Mouse (Mus musculus): ENCODE measurements around the gene B4galt1. TPM values are rescaled to one million over a fixed set of nuclear protein-coding genes. Genes with fewer than 3 reads are reported as not detected.

B4galt1 gene
- 8.8 and 16.6 TPM in 2 replicates for polyA plus RNA-seq (2015; fragmentation: Nextera tagmentation; extraction: Ambion mirVana)

- Histone ChIP-seq H3K4me3 (replicated peaks) (peak within 1 kb of the TSS; percentile 79), H3K4me1 (peaks cover 39% of the 10 kb centered on the region), H3K27me3 (replicated peaks) (no peaks in the 10 kb centered on the region), H3K27ac (replicated peaks) (peak within 1 kb of the TSS; percentile 83), H3K9ac (replicated peaks) (peak within 1 kb of the TSS; percentile 83), H3K9me3 (replicated peaks) (no peaks in the 10 kb centered on the region), H3K4me2 (peak within 1 kb of the TSS; percentile 67), H3K36me3 (no peaks in the 10 kb centered on the region)
- peak; percentile 95 for ATAC-seq (ENCODE audit: low FRiP score)
- WGBS: under 1% methylated on average over 82 of the region's 83 CpGs
Observed at GRCm38 (mm10) chr4:40853565-40854386, at the start of gene B4galt1. Gene B4galt1, minus strand, starts transcription at chr4:40854005.

- no peak for ATAC-seq (ENCODE audit: low FRiP score)
- no peaks in the 10 kb centered on the region for H3K36me3 ChIP-seq
- no peaks in the 10 kb centered on the region for H3K9me3 ChIP-seq (replicated peaks)
- no peak overlapping the region for H3K4me2 ChIP-seq
- no peaks in the 10 kb centered on the region for H3K27me3 ChIP-seq (replicated peaks)
- H3K9ac ChIP-seq (replicated peaks): no peak overlapping the region
- WGBS: 90% methylated on average over 4 of the region's 4 CpGs
- H3K4me3 ChIP-seq (replicated peaks): no peak overlapping the region
- H3K4me1 ChIP-seq: no peaks in the 10 kb centered on the region
- no peak overlapping the region for H3K27ac ChIP-seq (replicated peaks)
Observed at GRCm38 (mm10) chr4:40900612-40901011, 46.8 kb upstream of the B4galt1 start.

- H3K9ac ChIP-seq (replicated peaks): no peak overlapping the region
- H3K36me3 ChIP-seq: no peaks in the 10 kb centered on the region
- H3K4me3 ChIP-seq (replicated peaks): no peak overlapping the region
- no peaks in the 10 kb centered on the region for H3K27me3 ChIP-seq (replicated peaks)
- H3K27ac ChIP-seq (replicated peaks): no peak overlapping the region
- no peaks in the 10 kb centered on the region for H3K9me3 ChIP-seq (replicated peaks)
- WGBS: 99% methylated on average over 3 of the region's 3 CpGs
- no peaks in the 10 kb centered on the region for H3K4me1 ChIP-seq
- H3K4me2 ChIP-seq: no peak overlapping the region
- no peak for ATAC-seq (ENCODE audit: low FRiP score)
Observed at GRCm38 (mm10) chr4:40900071-40900470, 46.3 kb upstream of the B4galt1 start.

GRCm38 (mm10) chr4:40899264-40899663, 45.5 kb upstream of the B4galt1 start:
- no peaks in the 10 kb centered on the region for H3K9me3 ChIP-seq (replicated peaks)
- no peak overlapping the region for H3K27ac ChIP-seq (replicated peaks)
- no peaks in the 10 kb centered on the region for H3K36me3 ChIP-seq
- no peak overlapping the region for H3K4me2 ChIP-seq
- H3K9ac ChIP-seq (replicated peaks): no peak overlapping the region
- H3K4me1 ChIP-seq: no peaks in the 10 kb centered on the region
- H3K27me3 ChIP-seq (replicated peaks): no peaks in the 10 kb centered on the region
- ATAC-seq (ENCODE audit: low FRiP score): no peak
- H3K4me3 ChIP-seq (replicated peaks): no peak overlapping the region
- WGBS: 78% methylated on average over 2 of the region's 2 CpGs

GRCm38 (mm10) chr4:40898476-40899044, 44.8 kb upstream of the B4galt1 start:
- no peak for ATAC-seq (ENCODE audit: low FRiP score)
- H3K9me3 ChIP-seq (replicated peaks): no peaks in the 10 kb centered on the region
- no peak overlapping the region for H3K9ac ChIP-seq (replicated peaks)
- no peaks in the 10 kb centered on the region for H3K27me3 ChIP-seq (replicated peaks)
- no peak overlapping the region for H3K4me2 ChIP-seq
- H3K27ac ChIP-seq (replicated peaks): no peak overlapping the region
- no peaks in the 10 kb centered on the region for H3K36me3 ChIP-seq
- H3K4me1 ChIP-seq: no peaks in the 10 kb centered on the region
- H3K4me3 ChIP-seq (replicated peaks): no peak overlapping the region
- WGBS: 84% methylated on average over 6 of the region's 6 CpGs

GRCm38 (mm10) chr4:40895646-40896045, 41.8 kb upstream of the B4galt1 start:
- Histone ChIP-seq H3K36me3 (no peaks in the 10 kb centered on the region), H3K4me3 (replicated peaks) (no peak overlapping the region), H3K27ac (replicated peaks) (no peak overlapping the region), H3K4me1 (no peaks in the 10 kb centered on the region), H3K9me3 (replicated peaks) (no peaks in the 10 kb centered on the region), H3K4me2 (no peak overlapping the region), H3K27me3 (replicated peaks) (no peaks in the 10 kb centered on the region), H3K9ac (replicated peaks) (no peak overlapping the region)
- no peak for ATAC-seq (ENCODE audit: low FRiP score)
- 97% methylated on average over 2 of the region's 2 CpGs for WGBS

- no peak overlapping the region for H3K9ac ChIP-seq (replicated peaks)
- no peak for ATAC-seq (ENCODE audit: low FRiP score)
- H3K27me3 ChIP-seq (replicated peaks): no peaks in the 10 kb centered on the region
- no peaks in the 10 kb centered on the region for H3K36me3 ChIP-seq
- H3K4me2 ChIP-seq: no peak overlapping the region
- 95% methylated on average over 3 of the region's 3 CpGs for WGBS
- H3K4me1 ChIP-seq: no peaks in the 10 kb centered on the region
- H3K9me3 ChIP-seq (replicated peaks): no peaks in the 10 kb centered on the region
- no peak overlapping the region for H3K27ac ChIP-seq (replicated peaks)
- no peak overlapping the region for H3K4me3 ChIP-seq (replicated peaks)
Observed at GRCm38 (mm10) chr4:40895118-40895517, 41.3 kb upstream of the B4galt1 start.

GRCm38 (mm10) chr4:40891206-40891605, 37.4 kb upstream of the B4galt1 start:
- H3K27me3 ChIP-seq (replicated peaks): no peaks in the 10 kb centered on the region
- ATAC-seq (ENCODE audit: low FRiP score): no peak
- no peak overlapping the region for H3K27ac ChIP-seq (replicated peaks)
- H3K4me2 ChIP-seq: no peak overlapping the region
- no peak overlapping the region for H3K9ac ChIP-seq (replicated peaks)
- no peaks in the 10 kb centered on the region for H3K9me3 ChIP-seq (replicated peaks)
- H3K36me3 ChIP-seq: no peaks in the 10 kb centered on the region
- 77% methylated on average over 5 of the region's 5 CpGs for WGBS
- H3K4me1 ChIP-seq: no peaks in the 10 kb centered on the region
- H3K4me3 ChIP-seq (replicated peaks): no peak overlapping the region

GRCm38 (mm10) chr4:40889983-40890382, 36.2 kb upstream of the B4galt1 start:
- no peak for ATAC-seq (ENCODE audit: low FRiP score)
- H3K9me3 ChIP-seq (replicated peaks): no peaks in the 10 kb centered on the region
- H3K27ac ChIP-seq (replicated peaks): no peak overlapping the region
- no peak overlapping the region for H3K9ac ChIP-seq (replicated peaks)
- H3K36me3 ChIP-seq: no peaks in the 10 kb centered on the region
- no peaks in the 10 kb centered on the region for H3K27me3 ChIP-seq (replicated peaks)
- H3K4me2 ChIP-seq: no peak overlapping the region
- 88% methylated on average over 4 of the region's 4 CpGs for WGBS
- no peak overlapping the region for H3K4me3 ChIP-seq (replicated peaks)
- no peaks in the 10 kb centered on the region for H3K4me1 ChIP-seq

GRCm38 (mm10) chr4:40889252-40889651, 35.4 kb upstream of the B4galt1 start:
- H3K36me3 ChIP-seq: no peaks in the 10 kb centered on the region
- no peak for ATAC-seq (ENCODE audit: low FRiP score)
- WGBS: 69% methylated on average over 3 of the region's 3 CpGs

GRCm38 (mm10) chr4:40888839-40889238, 35.0 kb upstream of the B4galt1 start:
- H3K4me1 ChIP-seq: no peaks in the 10 kb centered on the region
- H3K4me3 ChIP-seq (replicated peaks): no peak overlapping the region
- WGBS: 87% methylated on average over 11 of the region's 11 CpGs
- no peak overlapping the region for H3K9ac ChIP-seq (replicated peaks)
- H3K4me2 ChIP-seq: no peak overlapping the region
- H3K9me3 ChIP-seq (replicated peaks): no peaks in the 10 kb centered on the region
- H3K36me3 ChIP-seq: no peaks in the 10 kb centered on the region
- no peak for ATAC-seq (ENCODE audit: low FRiP score)
- no peak overlapping the region for H3K27ac ChIP-seq (replicated peaks)
- H3K27me3 ChIP-seq (replicated peaks): no peaks in the 10 kb centered on the region

More at GRCm38 (mm10) chr4:40889252-40889651, 35.4 kb upstream of the B4galt1 start:
- no peak overlapping the region for H3K27ac ChIP-seq (replicated peaks)
- H3K9me3 ChIP-seq (replicated peaks): no peaks in the 10 kb centered on the region
- H3K27me3 ChIP-seq (replicated peaks): no peaks in the 10 kb centered on the region
- no peaks in the 10 kb centered on the region for H3K4me1 ChIP-seq
- no peak overlapping the region for H3K9ac ChIP-seq (replicated peaks)
- no peak overlapping the region for H3K4me3 ChIP-seq (replicated peaks)
- H3K4me2 ChIP-seq: no peak overlapping the region

- Histone ChIP-seq H3K4me3 (replicated peaks) (no peak overlapping the region), H3K4me1 (no peaks in the 10 kb centered on the region), H3K36me3 (no peaks in the 10 kb centered on the region), H3K9me3 (replicated peaks) (no peaks in the 10 kb centered on the region), H3K27ac (replicated peaks) (no peak overlapping the region), H3K9ac (replicated peaks) (no peak overlapping the region), H3K4me2 (no peak overlapping the region), H3K27me3 (replicated peaks) (no peaks in the 10 kb centered on the region)
- no peak for ATAC-seq (ENCODE audit: low FRiP score)
- 84% methylated on average over 4 of the region's 4 CpGs for WGBS
Observed at GRCm38 (mm10) chr4:40885883-40886282, 32.1 kb upstream of the B4galt1 start.

All from neural tube, embryonic 15.5 days (tissue).